Comparison of ENCODE assay signal across 8 mouse cellular contexts in genomic region chr9:107935374-107935773, GRCm38 (mm10). TPM values are rescaled to one million over a fixed set of nuclear protein-coding genes. Genes with fewer than 3 reads are reported as not detected.
DNase-seq lines count a peak whose midpoint lies in the region; ATAC-seq and TF ChIP-seq lines count a peak whose summit lies in the region.

Gene Camkv (plus strand): TSS chr9:107935674.

- peak within 1 kb of the TSS; percentile 97 for H3K4me2 ChIP-seq in limb, embryonic 14.5 days (replicated peaks; ENCODE audit: low read depth, low read length, severe bottlenecking)
- peak within 1 kb of the TSS; percentile 83 for H3K4me2 ChIP-seq in stomach, postnatal 0 days (replicated peaks; ENCODE audit: low read depth)

- no peak for TF ChIP-seq POLR2A in thymus, adult 2 months (IDR thresholded peaks at IDR 0.05; ENCODE audit: control insufficient read depth, extremely low read depth, insufficient read depth, low read length, poor library complexity)
- TF ChIP-seq POLR2A in limb, embryonic 14.5 days (IDR thresholded peaks at IDR 0.05; ENCODE audit: borderline replicate concordance, extremely low read depth, insufficient read depth, insufficient read length): no peak

- DNase-seq in gastrocnemius, adult 2 months: no peak
- DNase-seq in gastrocnemius, postnatal 4 days (ENCODE audit: low spot score in 2 of 2): no peak
- DNase-seq in thymus, adult 2 months: no peak
- DNase-seq in thymus, postnatal 25 days: no peak
- no peak for DNase-seq in limb, embryonic 14.5 days (ENCODE audit: low spot score)
- no peak for DNase-seq in stomach, postnatal 0 days (ENCODE audit: low spot score)
- no peak for DNase-seq in ovary, postnatal 36 days (ENCODE audit: low spot score)
- DNase-seq in kidney, postnatal 4 days: no peak

- no peak for TF ChIP-seq EP300 in stomach, postnatal 0 days (optimal IDR thresholded peaks at IDR 0.05)

- H3K9me3 ChIP-seq in limb, embryonic 14.5 days (ENCODE audit: control insufficient read depth, low read length): no peaks in the 10 kb centered on the region
- H3K9me3 ChIP-seq in stomach, postnatal 0 days (ENCODE audit: control insufficient read depth, low read length): no peaks in the 10 kb centered on the region

- no peaks in the 10 kb centered on the region for H3K27me3 ChIP-seq in thymus, adult 2 months (ENCODE audit: control insufficient read depth, insufficient read depth, low read length)
- no peaks in the 10 kb centered on the region for H3K27me3 ChIP-seq in limb, embryonic 14.5 days (ENCODE audit: control insufficient read depth, insufficient read depth, low read length)
- H3K27me3 ChIP-seq in stomach, postnatal 0 days (ENCODE audit: control insufficient read depth, insufficient read depth, low read length): no peaks in the 10 kb centered on the region

- H3K27ac ChIP-seq in gastrocnemius, adult 2 months: no peak within 1 kb of the TSS; the same call in 1 of the 2 replicates
- H3K27ac ChIP-seq in thymus, adult 2 months (ENCODE audit: control insufficient read depth, insufficient read depth, low read length): peak within 1 kb of the TSS; percentile 17; the same call in 1 of the 2 replicates
- H3K27ac ChIP-seq in limb, embryonic 14.5 days (replicated peaks; ENCODE audit: low read depth, low read length): no peak within 1 kb of the TSS
- H3K27ac ChIP-seq in stomach, postnatal 0 days (replicated peaks): no peak within 1 kb of the TSS

- peak within 1 kb of the TSS; percentile 67 for H3K4me3 ChIP-seq in gastrocnemius, adult 2 months
- H3K4me3 ChIP-seq in thymus, adult 2 months (ENCODE audit: control insufficient read depth, insufficient read depth, low read length): peak within 1 kb of the TSS; percentile 41
- peak within 1 kb of the TSS; percentile 57 for H3K4me3 ChIP-seq in limb, embryonic 14.5 days (replicated peaks; ENCODE audit: low read length)
- peak within 1 kb of the TSS; percentile 41 for H3K4me3 ChIP-seq in stomach, postnatal 0 days (ENCODE audit: low read depth, low read length)

- H3K4me1 ChIP-seq in thymus, adult 2 months (replicated peaks; ENCODE audit: control insufficient read depth, insufficient read depth, low read length): peaks cover 16% of the 10 kb centered on the region
- peaks cover 11% of the 10 kb centered on the region for H3K4me1 ChIP-seq in limb, embryonic 14.5 days (ENCODE audit: control insufficient read depth, insufficient read depth, low read length)
- peaks cover 4% of the 10 kb centered on the region; the same call in 1 of the 2 replicates for H3K4me1 ChIP-seq in stomach, postnatal 0 days (replicated peaks; ENCODE audit: control insufficient read depth, insufficient read depth)

- peak within 1 kb of the TSS; percentile 68 for H3K9ac ChIP-seq in limb, embryonic 14.5 days (ENCODE audit: low read depth, low read length, severe bottlenecking)
- peak within 1 kb of the TSS; percentile 59 for H3K9ac ChIP-seq in stomach, postnatal 0 days (ENCODE audit: low read length)

- no peak for ATAC-seq in limb, embryonic 14.5 days (ENCODE audit: low FRiP score, low read depth)
- no peak for ATAC-seq in stomach, postnatal 0 days (ENCODE audit: low FRiP score, low TSS enrichment)

- WGBS in thymus, adult 2 months: 14% methylated on average over 3 of the region's 3 CpGs
- 2% methylated on average over 3 of the region's 3 CpGs for WGBS in limb, embryonic 14.5 days
- WGBS in stomach, postnatal 0 days: 17% methylated on average over 3 of the region's 3 CpGs

- H3K36me3 ChIP-seq in thymus, adult 2 months (ENCODE audit: control insufficient read depth, insufficient read depth, low read length): no peaks in the 10 kb centered on the region
- H3K36me3 ChIP-seq in limb, embryonic 14.5 days (ENCODE audit: control insufficient read depth, insufficient read depth, low read length): no peaks in the 10 kb centered on the region
- no peaks in the 10 kb centered on the region for H3K36me3 ChIP-seq in stomach, postnatal 0 days (ENCODE audit: control insufficient read depth, insufficient read depth, low read length)

- intact Hi-C loops in gastrocnemius, adult 2 months (cut with DNase I): no loop called here

- no peak for TF ChIP-seq CTCF in gastrocnemius, adult 2 months (IDR thresholded peaks at IDR 0.05)
- TF ChIP-seq CTCF in thymus, adult 2 months (IDR thresholded peaks at IDR 0.05; ENCODE audit: borderline replicate concordance, control insufficient read depth, extremely low read depth, insufficient read depth, low read length, poor library complexity): no peak
- TF ChIP-seq CTCF in stomach, postnatal 0 days (IDR thresholded peaks at IDR 0.05; ENCODE audit: low read depth): no peak

RNA-seq across cellular contexts. Expression of gene Camkv, which starts in this region (rescaled TPM):
- under 1 TPM in 1 of 2 experiments, not detected in 1; 0.22 TPM for total RNA-seq in gastrocnemius, adult 2 months (2021)
- total RNA-seq in gastrocnemius, postnatal 4 days (2021): under 1 TPM; 0.41 to 0.52 TPM
- 18.7 and 21.0 TPM in 2 replicates for polyA plus RNA-seq in thymus, adult 2 months (2012; rRNA removed)
- 14.2 and 16.7 TPM in 2 replicates for polyA plus RNA-seq in limb, embryonic 14.5 days (2012; rRNA removed)
- polyA plus RNA-seq in limb, embryonic 14.5 days (2014; fragmentation: Nextera tagmentation; extraction: Ambion mirVana): 3.5 and 4.5 TPM in 2 replicates
- polyA plus RNA-seq in stomach, postnatal 0 days (2015; fragmentation: Nextera tagmentation; extraction: Ambion mirVana): 0.62 and 0.94 TPM in 2 replicates
